Mouse (Mus musculus) cerebellum, postnatal 10 days (tissue): ENCODE results near the gene Scyl1.

Experiments
- DNase-seq, 2 experiments: peaks; one replicate each; pipeline ENCODE4 v3.0.0; 2021; ENCODE audit warnings: mixed read lengths in 2 of 2

Scyl1 gene

DNA sequence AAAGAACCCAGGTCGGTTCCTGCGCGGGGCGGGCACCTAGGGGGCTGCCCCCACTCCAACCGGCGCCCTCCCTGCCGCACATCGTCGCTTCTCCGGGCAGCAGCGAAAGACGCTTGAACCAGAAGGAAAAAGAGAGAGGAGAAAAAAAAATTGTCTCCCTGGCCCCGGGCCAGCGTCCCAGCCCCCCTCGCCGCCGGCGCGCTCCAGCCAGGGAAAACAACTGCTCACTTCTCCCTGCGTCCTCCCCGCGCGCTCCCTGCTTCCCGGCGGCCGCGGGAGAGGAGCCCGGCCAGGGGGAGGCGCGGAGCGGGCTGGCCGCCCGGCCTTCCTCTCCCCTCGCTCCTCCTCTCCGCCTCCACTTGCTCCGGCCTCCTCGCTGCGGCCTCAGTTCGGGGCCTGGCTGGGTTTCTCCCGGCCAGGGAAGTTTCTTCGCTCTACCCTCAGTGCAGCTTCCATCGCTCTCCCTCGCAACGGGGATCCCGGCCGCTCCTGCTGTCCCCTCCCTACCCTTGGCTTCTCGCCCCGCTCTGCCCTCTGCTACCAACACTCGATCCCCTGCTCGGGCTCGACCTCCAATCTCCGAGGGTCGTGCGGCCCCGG is 29.5 kb downstream of the Scyl1 start:
- peak; percentile 89 to 90 for DNase-seq

DNA sequence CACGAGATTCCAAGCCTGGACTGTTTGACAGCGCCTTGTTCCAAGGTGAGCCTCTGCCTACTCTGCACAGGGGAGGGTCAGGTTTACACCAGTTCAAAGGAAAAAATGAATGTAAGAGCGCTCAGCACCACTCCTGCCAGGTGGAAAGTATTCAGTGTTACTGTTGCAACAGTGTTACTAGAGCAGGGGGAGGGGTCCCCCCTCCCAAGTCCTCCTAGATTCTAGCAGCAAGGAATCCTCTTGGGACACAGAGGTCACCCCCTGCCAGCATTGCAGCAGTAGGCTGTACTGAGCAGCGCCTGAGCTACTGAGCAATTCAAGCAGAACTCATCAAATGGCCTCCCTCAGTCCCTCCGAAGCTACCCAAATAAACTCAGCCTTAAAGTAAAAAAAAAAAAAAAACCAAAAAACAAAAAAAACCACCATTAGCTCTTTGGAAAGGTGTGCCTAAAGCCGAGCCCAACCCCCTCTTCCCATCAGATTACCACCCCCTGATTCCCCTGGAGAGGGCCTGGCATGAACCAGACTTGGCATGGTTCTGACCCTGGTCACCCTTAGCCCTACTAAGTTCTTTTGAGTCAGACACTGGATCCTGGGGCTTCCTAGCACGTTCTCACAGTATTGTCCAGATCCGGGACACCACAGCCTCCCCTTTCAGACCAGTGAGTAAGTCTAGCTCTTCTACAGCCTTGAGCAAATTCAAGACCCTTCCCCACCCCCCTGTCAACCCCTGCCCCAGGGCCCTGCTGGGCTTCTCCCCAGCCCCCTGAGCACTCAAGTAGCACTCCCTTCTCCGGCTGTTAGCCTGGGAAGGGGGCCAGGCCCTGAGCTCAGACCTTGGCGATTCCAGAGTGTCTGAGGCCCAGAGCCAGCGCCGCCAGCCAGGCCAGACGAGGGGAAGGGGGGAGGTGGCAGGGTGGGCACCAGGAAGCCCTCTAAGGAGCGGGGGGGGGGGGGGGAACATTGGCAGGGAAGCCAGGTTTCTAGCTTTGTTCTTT is 30.6 kb downstream of the Scyl1 start, which contains the start of gene Ltbp3:
Ltbp3 (plus strand) TSS at position 585 of the 998 bp plus-strand sequence.
- peak; percentile 96 to 97 for DNase-seq

DNA sequence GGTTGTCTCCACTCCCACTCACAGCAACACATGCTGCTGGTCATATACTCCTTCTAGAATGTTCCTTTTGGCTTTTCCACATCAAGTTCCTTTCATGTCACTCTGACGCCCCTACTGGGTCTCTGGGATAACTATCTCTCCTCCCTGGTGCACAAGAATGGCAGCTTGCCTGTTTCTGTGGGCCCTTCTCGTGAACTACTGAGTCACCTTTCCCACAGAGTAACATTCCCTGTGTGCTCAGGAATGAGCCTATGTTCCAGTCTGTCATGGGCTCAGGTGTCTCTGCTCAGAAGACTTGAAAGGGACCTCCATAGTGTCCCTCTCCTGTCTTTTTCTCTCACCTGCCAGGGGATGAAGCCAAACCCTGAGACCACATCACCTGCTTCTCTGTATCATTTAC is 31.8 kb downstream of the Scyl1 start:
- peak in 1 of 2 experiments; percentile 21 for DNase-seq

DNA sequence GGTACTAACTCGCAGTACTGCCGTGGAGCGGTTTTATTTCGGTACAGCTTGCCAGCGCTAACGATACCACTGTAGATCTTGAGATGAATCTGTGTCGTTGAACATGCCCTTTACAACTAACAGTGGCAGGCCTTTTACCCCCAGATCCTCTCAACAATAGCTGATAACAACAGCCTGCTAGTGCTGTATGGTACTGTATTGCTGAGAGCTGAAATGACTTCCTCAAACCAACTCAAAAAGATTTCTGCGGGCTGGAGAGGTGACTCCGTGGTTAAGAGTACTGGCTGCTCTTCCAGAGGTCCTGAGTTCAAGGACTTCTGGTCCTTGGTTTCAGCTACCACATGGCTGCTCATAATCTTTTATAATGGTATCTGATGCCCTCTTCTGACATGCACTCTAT is 36.9 kb downstream of the Scyl1 start:
- no peak for DNase-seq

DNA sequence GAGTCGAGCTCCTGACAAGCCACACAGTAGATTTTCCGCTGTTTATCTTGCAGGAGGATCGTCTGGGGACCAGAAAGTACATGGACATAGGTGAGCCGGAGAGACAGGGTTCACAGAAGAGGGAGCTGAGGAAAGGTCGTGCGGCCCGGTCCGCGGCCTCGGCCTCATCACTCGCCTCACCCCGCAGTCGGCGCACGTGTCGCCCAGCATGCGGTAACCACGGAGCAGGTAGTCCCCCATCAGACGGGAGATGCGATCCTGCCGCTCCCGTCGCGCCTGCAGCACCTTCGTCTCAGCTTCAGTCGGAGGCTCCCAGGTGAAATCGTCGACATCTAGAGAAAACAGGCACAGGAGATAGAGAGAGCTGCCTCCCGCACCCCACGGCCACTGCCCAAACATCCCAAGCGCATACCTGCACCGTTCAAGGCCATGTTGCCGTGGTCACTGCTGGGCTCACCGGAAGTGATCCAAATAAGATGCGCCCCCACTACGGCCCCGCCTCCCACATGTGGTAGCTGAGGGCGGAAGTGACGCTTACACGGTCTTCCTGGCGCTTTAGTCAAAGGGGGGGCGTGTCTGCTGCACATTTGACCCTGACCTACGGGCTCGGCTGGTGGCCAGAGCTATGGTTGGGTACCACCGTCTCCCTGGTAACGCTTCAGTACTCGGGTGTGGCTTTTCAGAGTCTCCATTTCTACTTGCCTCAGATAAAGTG is 39.8 kb downstream of the Scyl1 start:
- peak; percentile 97 to 98 for DNase-seq

DNA sequence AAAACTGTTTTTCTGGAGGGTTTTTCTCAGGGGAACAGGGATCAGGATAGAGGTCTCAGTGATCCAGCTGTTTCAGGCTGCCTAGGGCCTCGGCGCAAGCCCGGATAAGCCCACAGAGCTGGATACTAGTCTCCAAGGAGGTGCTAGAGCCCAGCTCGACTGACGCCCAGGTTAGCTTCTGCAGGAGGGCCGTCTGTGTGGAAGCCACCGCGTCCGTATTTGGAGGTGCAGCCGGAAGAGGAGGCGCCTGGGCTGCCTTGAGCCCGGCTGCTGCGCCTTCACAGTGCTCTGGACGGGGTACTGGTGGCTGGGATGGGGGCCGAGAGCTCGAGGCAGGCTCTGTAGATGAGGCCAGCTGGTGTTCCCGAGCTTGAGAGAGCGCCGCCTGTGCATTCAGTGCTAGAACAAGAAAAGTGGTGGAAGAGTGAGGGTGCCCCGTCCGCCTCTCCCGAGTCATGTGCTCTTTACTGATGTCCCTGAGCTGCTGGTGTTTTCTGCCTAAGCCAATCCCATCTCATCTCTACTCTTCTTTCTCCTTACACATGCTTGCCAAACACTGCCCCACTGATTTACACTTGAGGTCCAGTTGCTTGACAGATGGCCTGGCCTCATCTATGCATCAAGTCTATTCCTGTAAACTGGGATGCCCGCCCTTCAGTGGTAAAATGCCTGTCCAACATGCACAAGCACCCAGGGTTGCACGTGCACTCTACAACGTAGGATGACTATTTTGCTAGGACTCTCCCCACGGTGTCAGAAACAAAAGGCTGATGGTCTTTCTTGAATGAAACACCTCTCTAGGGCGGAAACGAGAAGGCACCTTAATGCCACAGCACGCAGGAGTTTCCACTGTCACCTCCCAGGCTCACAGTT is 40.7 kb downstream of the Scyl1 start:
- DNase-seq, result peak; percentile 81 to 85

DNA sequence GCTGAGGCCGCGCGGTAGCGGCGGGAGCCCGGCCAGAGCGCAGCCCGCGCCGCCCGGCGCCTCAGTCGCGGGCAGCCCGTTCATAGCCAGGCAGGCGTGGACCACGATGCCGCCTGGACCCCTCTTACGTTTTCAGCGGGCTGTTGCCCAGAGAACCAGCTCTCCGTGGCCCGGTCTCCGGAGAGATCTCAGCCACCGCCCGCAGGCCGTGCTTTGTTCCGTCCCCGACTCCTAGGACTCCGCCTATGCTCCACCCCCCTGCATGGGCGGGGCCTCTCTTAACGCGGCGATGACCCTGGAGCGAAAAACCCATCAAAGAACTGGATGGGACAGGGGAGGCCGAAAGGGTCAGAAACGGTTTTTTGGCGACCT is 41.8 kb downstream of the Scyl1 start, which contains the start of gene Fam89b:
Fam89b (minus strand) TSS at position 210 of the 372 bp plus-strand sequence.
- DNase-seq, result peak; percentile 93 to 96

DNA sequence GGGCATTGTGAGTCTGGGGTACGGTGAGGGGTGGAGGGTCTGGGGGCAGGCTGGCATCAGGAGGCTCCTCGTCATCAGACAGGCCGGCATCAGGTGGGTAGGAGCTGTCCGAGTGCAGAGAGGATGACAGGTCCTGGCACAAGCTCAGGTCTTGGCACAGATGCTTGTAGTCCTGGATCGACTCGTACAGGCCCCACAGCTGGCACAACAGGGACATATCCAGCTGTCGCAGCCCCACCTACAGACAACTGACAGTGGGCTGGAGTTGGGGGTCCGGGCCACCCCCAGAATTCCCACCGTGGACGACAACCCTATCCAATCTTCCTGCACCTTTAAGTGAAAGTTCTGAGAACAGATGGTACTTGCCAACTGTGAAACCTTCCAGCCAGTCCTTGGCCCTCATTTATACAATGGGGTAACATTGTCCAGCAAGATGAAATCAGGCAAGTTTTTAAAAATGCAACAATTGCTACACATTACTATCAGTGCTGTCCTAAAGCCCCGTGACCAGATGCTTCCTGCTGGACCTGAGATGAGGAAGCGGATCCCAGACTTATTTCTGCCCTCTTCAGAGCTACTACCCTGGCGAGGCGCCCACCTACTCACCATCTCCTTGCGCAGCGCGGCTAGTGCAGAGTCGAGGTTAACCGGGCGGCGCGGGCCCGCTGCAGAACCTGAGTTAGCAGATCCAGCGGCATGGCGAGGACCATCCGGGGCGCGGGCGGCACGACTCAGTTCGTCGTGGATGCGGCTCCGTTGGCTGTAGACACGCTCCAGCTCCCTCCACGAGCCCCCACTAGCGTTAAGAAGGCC is 42.4 kb downstream of the Scyl1 start:
- DNase-seq, result peak; percentile 89

DNA sequence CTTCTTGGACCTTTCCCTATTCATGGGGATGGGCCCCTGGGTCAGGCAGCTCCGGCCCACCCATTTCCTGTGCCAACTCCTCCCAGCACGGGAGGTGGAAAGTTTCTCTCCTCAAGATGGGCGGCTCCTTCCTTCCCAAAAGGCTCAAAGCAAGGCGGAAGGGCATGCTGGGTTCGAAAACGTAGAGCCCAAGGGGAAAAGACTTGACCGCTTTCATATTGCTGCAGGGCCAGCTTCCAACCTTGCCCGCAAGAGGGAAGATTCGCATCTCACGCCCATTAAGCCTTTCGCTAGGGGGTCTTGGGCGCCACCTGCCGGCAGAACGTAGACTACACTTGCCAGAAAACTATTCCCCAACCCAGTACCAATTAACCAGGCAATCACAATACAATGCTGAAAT is 43.5 kb downstream of the Scyl1 start:
- DNase-seq, result peak; percentile 94 to 97

DNA sequence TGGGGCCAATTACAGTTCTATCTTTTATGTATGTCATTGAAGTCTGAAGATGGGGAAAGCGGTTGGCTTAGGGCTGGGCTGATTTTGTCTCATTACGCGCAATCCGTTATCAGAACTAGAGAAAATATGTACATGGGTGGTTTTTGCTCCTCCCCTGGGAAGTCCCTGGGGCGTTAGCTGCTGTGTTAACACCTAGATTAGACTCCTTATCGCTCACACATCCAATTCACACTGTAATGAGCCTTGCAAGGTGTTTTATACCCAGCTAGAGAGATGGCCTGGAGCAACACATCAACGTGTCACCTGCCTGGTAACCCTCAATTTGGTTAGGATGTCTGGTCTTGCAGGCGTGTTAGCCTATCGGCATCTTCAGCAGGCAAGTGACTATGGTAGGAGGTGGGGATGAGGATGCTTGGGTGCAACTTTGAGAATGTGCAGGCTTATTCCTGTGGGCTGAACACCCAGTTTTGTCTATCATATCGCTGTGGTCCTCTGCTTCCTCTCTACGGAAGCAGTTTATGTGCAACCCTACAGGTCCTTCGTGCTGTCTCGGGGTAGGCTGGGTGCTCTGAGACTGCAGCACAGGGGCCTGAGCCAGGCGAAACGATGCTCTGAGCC is 44.1 kb downstream of the Scyl1 start:
- peak in 1 of 2 experiments; percentile 15 for DNase-seq

DNA sequence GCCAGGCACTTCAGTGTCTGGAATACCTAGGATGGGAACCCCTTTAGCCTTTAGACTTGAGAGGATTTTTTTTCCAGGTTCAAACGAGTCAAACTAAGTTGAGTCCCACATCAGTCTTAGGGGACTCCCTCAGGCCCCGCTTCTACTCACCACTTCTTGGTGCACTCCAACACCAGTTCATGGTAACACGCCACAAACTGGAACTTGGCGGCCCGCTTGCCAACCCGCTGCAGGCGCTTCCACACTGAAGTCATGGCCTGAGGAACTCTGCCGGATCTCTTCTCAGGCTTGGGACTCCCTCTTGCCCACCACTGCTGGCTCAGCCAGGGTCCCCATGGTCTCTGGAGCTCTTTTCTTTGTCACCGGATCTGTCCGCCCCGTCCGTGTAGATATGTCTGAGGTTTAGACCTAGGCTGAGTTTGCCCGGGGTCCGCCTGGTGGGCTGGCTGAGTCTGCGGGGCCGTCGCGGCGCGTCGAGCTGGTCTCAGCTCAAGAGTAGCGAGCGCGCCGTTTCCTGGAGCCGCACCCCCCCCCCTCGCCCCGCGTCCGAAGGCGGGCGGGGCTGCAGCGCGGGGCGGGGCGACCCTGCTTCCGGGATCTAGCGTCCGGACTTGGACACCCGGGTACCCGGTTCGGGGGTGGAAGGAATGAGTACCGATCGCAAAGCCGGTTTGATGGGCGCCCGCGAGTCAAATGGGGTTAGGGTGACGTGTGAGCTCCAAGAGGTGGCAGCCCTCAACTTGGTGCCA is 45.3 kb downstream of the Scyl1 start, which contains the start of gene Ehbp1l1:
Ehbp1l1 (minus strand) TSS at position 551 of the 749 bp plus-strand sequence.
- DNase-seq, result peak; percentile 66

DNA sequence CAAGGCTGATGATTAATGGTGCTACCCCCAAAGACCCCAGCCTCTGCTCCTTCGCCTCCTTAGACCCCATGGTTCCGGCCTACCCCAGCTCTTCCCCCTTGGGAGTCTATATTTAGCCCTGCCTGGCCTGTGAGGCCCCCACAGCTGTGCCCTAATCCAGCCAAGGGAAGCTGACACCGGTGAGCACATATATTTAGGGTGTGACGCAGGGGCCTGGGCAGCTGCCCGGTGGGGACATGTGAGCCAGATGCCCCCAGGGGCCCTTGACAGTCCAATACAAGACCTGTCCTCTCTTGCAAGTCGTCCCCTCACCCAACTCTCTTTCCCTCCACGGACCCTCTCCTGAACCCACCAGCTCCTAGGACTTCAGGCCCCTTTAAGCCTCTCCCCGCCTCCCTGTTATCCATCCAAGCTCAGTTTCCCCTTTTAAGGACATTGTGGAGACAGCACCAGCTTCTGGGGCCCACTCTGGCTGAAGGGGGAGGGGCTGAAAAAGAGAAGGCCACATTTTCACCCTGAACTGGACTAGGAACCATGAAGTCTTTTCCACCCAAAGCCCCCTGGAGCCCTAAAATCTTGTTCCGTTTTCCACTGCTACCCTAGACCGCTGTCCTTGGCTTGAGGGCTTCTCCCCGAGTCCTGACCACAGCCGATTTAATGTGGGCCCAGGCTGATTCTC is 46.1 kb downstream of the Scyl1 start:
- DNase-seq, result peak in 1 of 2 experiments; percentile 26

DNA sequence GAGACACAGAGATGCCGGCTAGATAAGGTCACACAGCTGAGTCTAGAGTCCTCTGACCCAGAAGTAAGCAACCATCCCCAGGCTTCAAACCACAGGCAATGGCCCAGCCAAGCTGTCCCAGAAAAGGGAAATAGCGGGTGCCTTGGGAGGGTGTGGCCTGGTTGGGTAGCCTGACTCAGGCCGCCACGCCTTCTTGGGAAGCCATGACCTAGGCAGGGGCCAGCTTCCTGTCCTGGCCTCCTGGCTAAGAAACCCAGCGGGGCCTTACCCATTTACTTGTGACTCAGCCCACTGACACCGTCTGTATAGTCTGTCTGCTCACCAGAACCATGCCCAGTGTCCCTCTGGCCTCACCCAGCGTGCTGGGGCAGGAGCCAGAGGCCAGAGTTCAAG is 46.7 kb downstream of the Scyl1 start:
- no peak for DNase-seq

DNA sequence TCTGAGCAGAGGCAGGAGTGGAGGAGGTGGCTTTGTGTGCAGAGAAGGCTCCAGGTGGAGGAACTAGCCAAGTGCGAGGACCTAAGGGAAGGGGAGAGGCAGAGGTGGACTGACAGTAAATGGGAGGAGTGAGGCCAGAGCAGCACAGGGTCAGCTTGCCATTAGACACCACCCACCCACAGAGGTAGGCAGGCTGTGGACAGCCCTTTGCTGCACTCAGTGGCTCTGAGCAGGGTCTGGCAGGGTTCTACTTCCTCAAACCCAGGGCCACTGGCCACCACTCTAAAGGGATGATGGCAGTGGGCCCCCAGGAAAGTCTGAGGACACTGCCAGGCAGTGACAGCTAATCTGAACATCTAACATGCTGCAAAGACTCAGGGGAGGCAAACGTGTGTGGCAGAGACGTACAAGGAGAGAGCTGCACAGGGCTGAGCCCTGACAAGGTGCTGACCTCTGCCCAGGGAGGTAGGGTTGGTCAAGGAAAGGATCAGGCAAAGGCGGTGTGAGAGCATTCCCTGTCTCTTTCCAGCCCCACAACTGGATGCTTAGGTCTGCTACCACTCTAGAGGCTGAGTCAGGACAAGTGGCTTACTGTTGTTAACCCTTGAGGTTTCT is 47.2 kb downstream of the Scyl1 start:
- no peak for DNase-seq

DNA sequence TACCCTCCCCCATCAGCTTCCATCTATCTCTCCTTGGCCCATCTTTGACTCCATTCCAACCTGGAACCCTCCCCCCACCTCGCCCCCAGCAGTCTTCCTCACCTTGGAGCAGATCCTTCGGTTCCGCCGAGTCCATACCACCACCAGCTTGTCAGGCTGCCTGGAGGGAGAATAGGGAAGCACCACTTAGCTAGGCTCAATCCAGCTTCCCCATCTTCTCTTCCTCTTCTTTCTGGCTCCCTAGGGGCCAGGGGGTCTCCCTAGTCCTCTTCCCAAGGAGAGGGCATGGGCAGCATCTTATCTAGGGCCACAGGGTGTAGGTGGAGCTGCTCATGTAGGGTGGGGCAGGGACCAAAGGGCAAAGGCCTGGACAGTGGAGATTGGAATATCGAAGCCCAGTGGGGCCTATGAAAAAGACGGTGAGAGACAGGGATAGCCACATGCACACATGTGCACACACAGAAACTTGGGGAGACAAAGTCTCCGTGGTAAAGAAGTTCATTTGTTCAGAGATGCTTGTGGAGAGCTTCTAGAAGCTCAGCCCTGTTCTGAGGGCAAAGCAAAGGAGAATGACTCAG is 48.3 kb downstream of the Scyl1 start:
- no peak for DNase-seq

DNA sequence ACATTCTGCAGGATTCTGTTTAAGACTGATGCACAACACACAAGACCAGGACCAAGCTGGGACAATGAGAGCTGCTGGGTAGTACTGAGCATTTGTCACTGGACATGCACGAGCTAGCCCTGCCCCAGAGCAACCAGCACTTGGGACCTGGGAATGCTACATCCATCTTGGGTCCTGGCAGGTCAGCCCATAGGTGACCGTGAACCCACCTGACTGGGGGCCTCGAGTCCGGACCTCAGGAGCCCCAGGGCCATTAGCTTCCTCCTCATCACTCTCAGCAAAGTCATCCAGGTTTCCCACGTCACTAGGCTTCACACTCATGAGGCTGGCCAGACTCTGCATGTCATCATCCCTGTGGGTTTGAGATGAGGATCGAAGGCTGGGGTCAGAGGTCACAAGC is 50.0 kb downstream of the Scyl1 start:
- no peak for DNase-seq

DNA sequence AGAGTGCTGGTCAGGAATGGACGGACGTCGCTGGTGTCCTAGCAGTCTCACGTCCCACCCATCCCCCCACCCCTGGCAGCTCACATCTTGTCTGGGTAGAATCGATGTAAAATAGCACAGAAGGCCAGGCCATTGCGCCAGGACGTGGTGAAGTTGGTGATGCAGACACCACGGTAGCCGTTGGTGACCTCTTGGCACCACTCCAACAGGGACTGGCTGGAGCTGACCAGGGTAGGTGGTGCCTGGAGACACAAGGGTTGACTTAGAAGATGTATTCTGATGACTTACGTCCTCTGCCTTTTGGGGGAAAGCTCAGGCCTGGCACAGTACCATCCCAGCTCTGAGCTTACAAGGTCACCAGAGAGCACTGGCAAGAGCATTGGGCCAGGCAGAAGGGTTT is 54.3 kb downstream of the Scyl1 start:
- peak; percentile 63 to 72 for DNase-seq
